Mouse (Mus musculus): ENCODE measurements around the gene Ctnnd2. TPM values are rescaled to one million over a fixed set of nuclear protein-coding genes. Genes with fewer than 3 reads are reported as not detected.

The Ctnnd2 gene
- polyA plus RNA-seq, 1 experiment from 2014 or later = 1.3 TPM

- H3K4me1 ChIP-seq (ENCODE audit: control insufficient read depth, insufficient read depth, low read length) = no peaks in the 10 kb centered on the region
- ATAC-seq = no peak
- 67% methylated on average over 4 of the region's 4 CpGs for WGBS
- no peak overlapping the region for H3K4me3 ChIP-seq (ENCODE audit: low read length)
- no peaks in the 10 kb centered on the region for H3K27me3 ChIP-seq (replicated peaks; ENCODE audit: control insufficient read depth, insufficient read depth, low read length)
- no peaks in the 10 kb centered on the region for H3K36me3 ChIP-seq (ENCODE audit: control insufficient read depth, insufficient read depth, low read length)
- H3K9me3 ChIP-seq (ENCODE audit: control insufficient read depth, low read length) = no peaks in the 10 kb centered on the region
- H3K27ac ChIP-seq (ENCODE audit: low read length) = no peak overlapping the region
- H3K4me2 ChIP-seq (ENCODE audit: low read depth, low read length) = no peak overlapping the region
- H3K9ac ChIP-seq (ENCODE audit: low read depth, low read length) = no peak overlapping the region
Observed at GRCm38 (mm10) chr15:30515425-30515824, 343.0 kb downstream of the Ctnnd2 start.

- Histone ChIP-seq H3K36me3 (ENCODE audit: control insufficient read depth, insufficient read depth, low read length) (no peaks in the 10 kb centered on the region), H3K4me3 (ENCODE audit: low read length) (no peak overlapping the region), H3K9me3 (ENCODE audit: control insufficient read depth, low read length) (no peaks in the 10 kb centered on the region), H3K4me2 (ENCODE audit: low read depth, low read length) (no peak overlapping the region), H3K27ac (ENCODE audit: low read length) (no peak overlapping the region), H3K9ac (ENCODE audit: low read depth, low read length) (no peak overlapping the region), H3K4me1 (ENCODE audit: control insufficient read depth, insufficient read depth, low read length) (no peaks in the 10 kb centered on the region), H3K27me3 (replicated peaks; ENCODE audit: control insufficient read depth, insufficient read depth, low read length) (no peaks in the 10 kb centered on the region)
- WGBS = 78% methylated on average over 5 of the region's 5 CpGs
- ATAC-seq = no peak
Observed at GRCm38 (mm10) chr15:30541459-30541858, 369.1 kb downstream of the Ctnnd2 start.

GRCm38 (mm10) chr15:30548263-30548662, 375.9 kb downstream of the Ctnnd2 start:
- Histone ChIP-seq H3K4me2 (ENCODE audit: low read depth, low read length) (no peak overlapping the region), H3K4me3 (ENCODE audit: low read length) (no peak overlapping the region), H3K9ac (ENCODE audit: low read depth, low read length) (no peak overlapping the region), H3K27ac (ENCODE audit: low read length) (no peak overlapping the region), H3K9me3 (ENCODE audit: control insufficient read depth, low read length) (no peaks in the 10 kb centered on the region), H3K36me3 (ENCODE audit: control insufficient read depth, insufficient read depth, low read length) (no peaks in the 10 kb centered on the region), H3K27me3 (replicated peaks; ENCODE audit: control insufficient read depth, insufficient read depth, low read length) (no peaks in the 10 kb centered on the region), H3K4me1 (ENCODE audit: control insufficient read depth, insufficient read depth, low read length) (no peaks in the 10 kb centered on the region)
- 88% methylated on average over 4 of the region's 4 CpGs for WGBS
- ATAC-seq = no peak

- Histone ChIP-seq H3K4me2 (ENCODE audit: low read depth, low read length) (no peak overlapping the region), H3K36me3 (ENCODE audit: control insufficient read depth, insufficient read depth, low read length) (no peaks in the 10 kb centered on the region), H3K4me3 (ENCODE audit: low read length) (no peak overlapping the region), H3K9me3 (ENCODE audit: control insufficient read depth, low read length) (no peaks in the 10 kb centered on the region), H3K4me1 (ENCODE audit: control insufficient read depth, insufficient read depth, low read length) (no peaks in the 10 kb centered on the region), H3K27me3 (replicated peaks; ENCODE audit: control insufficient read depth, insufficient read depth, low read length) (no peaks in the 10 kb centered on the region), H3K9ac (ENCODE audit: low read depth, low read length) (no peak overlapping the region), H3K27ac (ENCODE audit: low read length) (no peak overlapping the region)
- WGBS = 78% methylated on average over 12 of the region's 12 CpGs
- ATAC-seq = no peak
Observed at GRCm38 (mm10) chr15:30550956-30551355, 378.6 kb downstream of the Ctnnd2 start.

GRCm38 (mm10) chr15:30553910-30554406, 381.6 kb downstream of the Ctnnd2 start:
- Histone ChIP-seq H3K9me3 (ENCODE audit: control insufficient read depth, low read length) (no peaks in the 10 kb centered on the region), H3K4me2 (ENCODE audit: low read depth, low read length) (no peak overlapping the region), H3K27ac (ENCODE audit: low read length) (no peak overlapping the region), H3K36me3 (ENCODE audit: control insufficient read depth, insufficient read depth, low read length) (no peaks in the 10 kb centered on the region), H3K4me3 (ENCODE audit: low read length) (no peak overlapping the region), H3K9ac (ENCODE audit: low read depth, low read length) (no peak overlapping the region), H3K27me3 (replicated peaks; ENCODE audit: control insufficient read depth, insufficient read depth, low read length) (no peaks in the 10 kb centered on the region), H3K4me1 (ENCODE audit: control insufficient read depth, insufficient read depth, low read length) (no peaks in the 10 kb centered on the region)
- WGBS = 82% methylated on average over 2 of the region's 2 CpGs
- no peak for ATAC-seq

- H3K4me2 ChIP-seq (ENCODE audit: low read depth, low read length) = no peak overlapping the region
- H3K9ac ChIP-seq (ENCODE audit: low read depth, low read length) = no peak overlapping the region
- ATAC-seq = no peak
- WGBS = 81% methylated on average over 2 of the region's 2 CpGs
- no peaks in the 10 kb centered on the region for H3K4me1 ChIP-seq (ENCODE audit: control insufficient read depth, insufficient read depth, low read length)
- no peaks in the 10 kb centered on the region for H3K36me3 ChIP-seq (ENCODE audit: control insufficient read depth, insufficient read depth, low read length)
- no peak overlapping the region for H3K4me3 ChIP-seq (ENCODE audit: low read length)
- H3K9me3 ChIP-seq (ENCODE audit: control insufficient read depth, low read length) = no peaks in the 10 kb centered on the region
- H3K27me3 ChIP-seq (replicated peaks; ENCODE audit: control insufficient read depth, insufficient read depth, low read length) = no peaks in the 10 kb centered on the region
- H3K27ac ChIP-seq (ENCODE audit: low read length) = no peak overlapping the region
Observed at GRCm38 (mm10) chr15:30555787-30556186, 383.4 kb downstream of the Ctnnd2 start.

GRCm38 (mm10) chr15:30562375-30562774, 390.0 kb downstream of the Ctnnd2 start:
- H3K9ac ChIP-seq (ENCODE audit: low read depth, low read length) = no peak overlapping the region
- no peak for ATAC-seq
- no peaks in the 10 kb centered on the region for H3K9me3 ChIP-seq (ENCODE audit: control insufficient read depth, low read length)
- no peak overlapping the region for H3K4me3 ChIP-seq (ENCODE audit: low read length)
- no peak overlapping the region for H3K4me2 ChIP-seq (ENCODE audit: low read depth, low read length)
- H3K27me3 ChIP-seq (replicated peaks; ENCODE audit: control insufficient read depth, insufficient read depth, low read length) = no peaks in the 10 kb centered on the region
- H3K4me1 ChIP-seq (ENCODE audit: control insufficient read depth, insufficient read depth, low read length) = no peaks in the 10 kb centered on the region
- H3K36me3 ChIP-seq (ENCODE audit: control insufficient read depth, insufficient read depth, low read length) = no peaks in the 10 kb centered on the region
- WGBS = 72% methylated on average over 5 of the region's 5 CpGs
- H3K27ac ChIP-seq (ENCODE audit: low read length) = no peak overlapping the region

GRCm38 (mm10) chr15:30564594-30564993, 392.2 kb downstream of the Ctnnd2 start:
- Histone ChIP-seq H3K9me3 (ENCODE audit: control insufficient read depth, low read length) (no peaks in the 10 kb centered on the region), H3K36me3 (ENCODE audit: control insufficient read depth, insufficient read depth, low read length) (no peaks in the 10 kb centered on the region), H3K27ac (ENCODE audit: low read length) (no peak overlapping the region), H3K4me3 (ENCODE audit: low read length) (no peak overlapping the region), H3K4me1 (ENCODE audit: control insufficient read depth, insufficient read depth, low read length) (no peaks in the 10 kb centered on the region), H3K9ac (ENCODE audit: low read depth, low read length) (no peak overlapping the region), H3K27me3 (replicated peaks; ENCODE audit: control insufficient read depth, insufficient read depth, low read length) (no peaks in the 10 kb centered on the region), H3K4me2 (ENCODE audit: low read depth, low read length) (no peak overlapping the region)
- 88% methylated on average over 2 of the region's 2 CpGs for WGBS
- no peak for ATAC-seq

- ATAC-seq = no peak
- H3K4me3 ChIP-seq (ENCODE audit: low read length) = no peak overlapping the region
- 72% methylated on average over 8 of the region's 8 CpGs for whole genome bisulfite sequencing
Observed at GRCm38 (mm10) chr15:30570254-30570800, 397.9 kb downstream of the Ctnnd2 start.

GRCm38 (mm10) chr15:30587446-30587845, 415.1 kb downstream of the Ctnnd2 start:
- H3K4me1 ChIP-seq (ENCODE audit: control insufficient read depth, insufficient read depth, low read length) = no peaks in the 10 kb centered on the region
- H3K4me2 ChIP-seq (ENCODE audit: low read depth, low read length) = no peak overlapping the region
- H3K9ac ChIP-seq (ENCODE audit: low read depth, low read length) = no peak overlapping the region
- H3K9me3 ChIP-seq (ENCODE audit: control insufficient read depth, low read length) = no peaks in the 10 kb centered on the region
- H3K27me3 ChIP-seq (replicated peaks; ENCODE audit: control insufficient read depth, insufficient read depth, low read length) = no peaks in the 10 kb centered on the region
- H3K36me3 ChIP-seq (ENCODE audit: control insufficient read depth, insufficient read depth, low read length) = no peaks in the 10 kb centered on the region
- H3K4me3 ChIP-seq (ENCODE audit: low read length) = no peak overlapping the region
- WGBS = 77% methylated on average over 5 of the region's 5 CpGs
- H3K27ac ChIP-seq (ENCODE audit: low read length) = no peak overlapping the region
- no peak for ATAC-seq

More at GRCm38 (mm10) chr15:30570254-30570800, 397.9 kb downstream of the Ctnnd2 start:
- Histone ChIP-seq H3K4me2 (ENCODE audit: low read depth, low read length) (no peak overlapping the region), H3K27me3 (replicated peaks; ENCODE audit: control insufficient read depth, insufficient read depth, low read length) (no peaks in the 10 kb centered on the region), H3K4me1 (ENCODE audit: control insufficient read depth, insufficient read depth, low read length) (no peaks in the 10 kb centered on the region), H3K27ac (ENCODE audit: low read length) (no peak overlapping the region), H3K9ac (ENCODE audit: low read depth, low read length) (no peak overlapping the region), H3K9me3 (ENCODE audit: control insufficient read depth, low read length) (no peaks in the 10 kb centered on the region), H3K36me3 (ENCODE audit: control insufficient read depth, insufficient read depth, low read length) (no peaks in the 10 kb centered on the region)
